Mouse (Mus musculus) liver, embryonic 14.5 days (tissue): ENCODE measurements around the gene Lsm2.

Experiments
- CTCF ChIP-seq: IDR thresholded peaks from 2 replicates; pipeline ENCODE4 v1.5.1; 2016; ENCODE audit warnings: antibody characterized with exemption, low read depth, control low read depth
- EP300 ChIP-seq: IDR thresholded peaks from 2 replicates; pipeline ENCODE4 v1.6.1; 2016; ENCODE audit warnings: antibody characterized with exemption, low read depth

- TF ChIP-seq CTCF = no peak
- TF ChIP-seq EP300 = no peak
Measured at GRCm38 (mm10) chr17:35016376-35016775, 34.7 kb downstream of the Lsm2 start, which contains the start of gene Vwa7.
